Mouse (Mus musculus): ENCODE measurements at regions not wholly inside any gene's neighbourhood (a gene's known extent, or its start where the extent isn't known, plus 50 kb on each side); places are given as distances from the start of the nearest gene placed in this dataset.
"Not testable (repeated sequence)": the region's sequence is repeated elsewhere in the genome, so short reads cannot be mapped to it uniquely, and the experiment has no call there.

DNA sequence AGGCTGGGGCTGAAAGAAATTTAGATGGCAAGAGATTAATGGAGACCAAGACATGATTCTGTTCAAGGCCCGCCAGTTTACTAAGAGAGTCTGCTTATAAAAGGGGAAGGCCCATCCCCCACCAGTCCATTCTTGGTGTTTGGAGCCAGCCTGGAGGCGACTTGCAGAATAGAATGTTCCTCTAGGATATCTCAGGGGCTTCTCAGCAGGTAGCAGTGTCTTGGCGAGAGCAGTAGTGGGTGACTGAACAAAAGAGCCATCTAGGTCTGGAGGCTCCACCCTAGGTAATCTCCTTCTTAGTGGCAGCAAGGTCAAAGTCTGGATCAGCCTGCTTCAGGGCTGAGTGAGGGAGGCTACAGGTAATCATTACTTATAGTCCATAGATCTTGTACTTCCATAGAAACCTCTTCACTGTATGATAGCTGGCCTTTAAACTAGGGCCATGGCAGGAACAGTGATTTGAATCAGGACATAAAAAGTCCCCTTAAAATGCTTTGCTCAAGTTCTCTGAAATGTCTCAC, 166.0 kb upstream of the Gm5538 start:
- H3K36me3 ChIP-seq; H3K4me3 ChIP-seq; H3K4me1 ChIP-seq (replicated peaks); H3K9me3 ChIP-seq; H3K9ac ChIP-seq; H3K27me3 ChIP-seq; H3K4me2 ChIP-seq; H3K27ac ChIP-seq (replicated peaks); ATAC-seq (ENCODE audit: low read depth): not testable (repeated sequence)
- WGBS = 31% methylated on average over 3 of the region's 3 CpGs

DNA sequence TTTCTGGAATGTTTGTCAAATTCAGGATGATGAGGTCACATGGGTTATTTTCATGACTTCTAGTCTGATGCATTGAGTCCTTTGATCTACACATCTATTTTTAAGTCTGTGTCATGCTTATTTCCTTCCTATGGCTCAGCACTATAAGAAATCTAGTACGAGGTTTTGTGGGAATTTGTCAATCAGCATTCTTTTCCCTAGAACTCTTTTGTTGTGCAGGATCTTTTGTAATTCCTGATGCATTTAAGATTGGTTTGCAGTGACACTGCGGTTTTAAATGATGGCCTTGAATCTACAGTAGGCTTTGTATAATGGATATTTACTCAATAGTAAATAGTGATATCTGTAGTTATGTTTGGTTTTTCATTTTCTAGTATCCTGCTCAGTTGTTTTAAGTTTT, 187.0 kb upstream of the Gm5538 start:
- no peaks in the 10 kb centered on the region for H3K4me1 ChIP-seq (replicated peaks)
- no peak for ATAC-seq (ENCODE audit: low read depth)
- 67% methylated on average over 2 of the region's 2 CpGs for WGBS
- no peak overlapping the region for H3K27ac ChIP-seq (replicated peaks)
- H3K4me2 ChIP-seq = no peak overlapping the region
- H3K27me3 ChIP-seq = no peaks in the 10 kb centered on the region
- no peak overlapping the region for H3K9ac ChIP-seq
- H3K36me3 ChIP-seq = no peaks in the 10 kb centered on the region
- no peaks in the 10 kb centered on the region for H3K9me3 ChIP-seq
- no peak overlapping the region for H3K4me3 ChIP-seq

DNA sequence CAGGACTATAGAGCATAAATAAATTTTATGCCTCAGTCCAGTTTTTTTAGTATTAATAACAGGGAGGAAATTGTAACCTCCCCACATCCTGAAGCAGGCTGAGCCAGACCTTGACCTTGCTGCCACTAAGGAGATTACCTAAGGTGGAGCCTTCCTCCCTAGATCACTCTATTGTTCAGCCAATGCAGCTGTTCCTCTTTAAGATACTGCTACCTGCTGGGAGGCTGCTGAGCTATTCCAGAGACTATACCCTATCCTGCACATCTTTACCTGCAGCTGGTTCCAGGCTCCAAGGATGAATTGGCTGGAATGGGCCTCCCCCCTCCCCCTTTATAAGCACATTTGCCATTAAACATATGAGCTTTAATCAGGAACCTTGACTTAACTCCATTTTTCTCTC, 189.0 kb upstream of the Gm5538 start:
- not testable (repeated sequence) for H3K9me3 ChIP-seq; H3K27ac ChIP-seq (replicated peaks); H3K4me2 ChIP-seq; H3K27me3 ChIP-seq; H3K4me1 ChIP-seq (replicated peaks); H3K4me3 ChIP-seq; H3K36me3 ChIP-seq; ATAC-seq (ENCODE audit: low read depth); H3K9ac ChIP-seq

DNA sequence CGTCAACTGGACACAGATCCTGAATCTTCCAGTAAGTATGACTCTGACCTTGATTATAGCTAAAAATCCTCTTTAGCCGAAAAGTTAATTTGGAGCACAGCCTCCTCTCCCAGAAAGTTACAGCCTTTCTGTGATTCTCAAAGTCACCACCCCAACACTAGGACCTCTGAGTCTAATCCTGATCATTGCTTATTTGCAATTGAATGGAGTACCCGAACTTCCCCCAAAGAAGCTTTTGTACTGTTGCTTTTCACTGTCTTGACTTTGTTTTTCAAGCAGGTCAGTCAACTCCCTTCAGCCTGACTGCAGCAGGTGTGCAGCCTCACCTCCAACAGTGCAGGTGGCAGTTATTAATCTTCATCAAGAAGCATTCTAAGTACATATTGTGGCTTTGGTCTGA, 189.7 kb upstream of the Gm5538 start:
- WGBS = 75% methylated on average over 3 of the region's 3 CpGs
- H3K4me2 ChIP-seq; H3K4me1 ChIP-seq (replicated peaks); H3K27ac ChIP-seq (replicated peaks); H3K9me3 ChIP-seq; H3K27me3 ChIP-seq; H3K9ac ChIP-seq; H3K36me3 ChIP-seq; H3K4me3 ChIP-seq; ATAC-seq (ENCODE audit: low read depth): not testable (repeated sequence)

DNA sequence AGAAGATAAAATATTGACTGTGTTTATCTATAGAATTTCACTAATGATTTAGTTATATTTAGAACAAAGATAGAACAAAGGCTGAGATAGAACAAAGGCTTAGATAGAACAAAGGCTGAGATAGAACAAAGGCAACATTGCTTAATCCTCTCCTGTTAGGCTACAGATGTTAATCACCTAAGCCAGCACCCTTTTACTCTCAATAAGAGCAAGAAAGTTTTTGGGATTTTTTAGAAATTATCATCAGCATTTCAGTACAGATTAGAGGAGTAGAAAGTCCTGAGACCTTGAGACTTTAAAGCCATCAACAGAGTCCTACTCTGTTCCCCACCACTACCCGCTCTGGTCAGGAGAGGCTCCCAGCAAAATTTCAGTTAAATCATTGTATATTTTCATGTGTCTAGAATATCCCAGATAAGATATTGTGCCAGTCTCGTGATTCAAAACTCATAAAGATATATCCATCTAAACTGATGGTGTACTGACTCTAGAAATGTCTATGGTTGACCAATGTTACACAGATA, 187.2 kb upstream of the Igsf10 start:
- no peak overlapping the region for H3K9ac ChIP-seq
- H3K4me3 ChIP-seq = no peak overlapping the region
- no peaks in the 10 kb centered on the region for H3K27me3 ChIP-seq
- no peak overlapping the region for H3K27ac ChIP-seq (replicated peaks)
- no peaks in the 10 kb centered on the region for H3K36me3 ChIP-seq
- no peak overlapping the region for H3K4me2 ChIP-seq
- no peaks in the 10 kb centered on the region for H3K4me1 ChIP-seq (replicated peaks)
- no peaks in the 10 kb centered on the region for H3K9me3 ChIP-seq
- 77% methylated on average over 2 of the region's 2 CpGs for WGBS
- no peak for ATAC-seq (ENCODE audit: low read depth)

DNA sequence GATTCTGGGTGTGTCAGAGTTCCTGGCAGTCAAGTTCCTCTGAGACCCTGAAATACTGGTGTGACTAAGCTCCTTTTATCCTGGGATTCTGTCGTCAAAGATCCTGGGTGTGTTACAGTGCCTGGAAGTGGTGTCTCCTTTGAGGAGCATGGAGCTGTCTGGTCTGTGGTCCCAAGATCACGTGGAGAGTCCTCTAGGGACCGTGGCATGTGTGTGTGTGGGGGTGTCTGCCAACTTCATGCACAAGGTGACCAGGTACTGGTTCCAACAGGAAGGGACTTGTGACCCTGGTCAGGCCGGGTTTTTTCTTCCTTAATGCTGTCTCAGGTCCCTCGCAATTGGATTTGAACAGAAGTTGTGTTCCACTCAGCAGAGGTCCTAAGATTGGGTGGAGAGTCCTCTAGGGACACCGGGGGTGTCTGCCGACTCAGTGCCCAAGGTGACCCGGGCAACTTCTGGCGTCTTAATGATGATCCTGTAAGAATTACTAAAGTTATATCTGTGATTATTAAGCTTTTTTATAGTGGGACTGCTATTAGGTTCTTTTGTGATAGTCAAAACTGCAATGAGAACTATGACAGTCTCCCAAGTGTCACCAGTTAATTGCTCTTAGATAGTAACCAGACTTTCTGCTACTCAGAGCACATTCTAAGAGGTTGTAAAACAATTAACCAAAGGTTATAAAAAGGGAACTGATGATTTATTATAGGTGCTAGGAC, 186.6 kb upstream of the Igsf10 start:
- no peak for ATAC-seq (ENCODE audit: low read depth)
- no peak overlapping the region for H3K27ac ChIP-seq (replicated peaks)
- H3K4me1 ChIP-seq (replicated peaks) = no peaks in the 10 kb centered on the region
- no peaks in the 10 kb centered on the region for H3K9me3 ChIP-seq
- 60% methylated on average over 9 of the region's 9 CpGs for WGBS
- H3K4me3 ChIP-seq = no peak overlapping the region
- no peak overlapping the region for H3K9ac ChIP-seq
- no peaks in the 10 kb centered on the region for H3K27me3 ChIP-seq
- no peak overlapping the region for H3K4me2 ChIP-seq
- H3K36me3 ChIP-seq = no peaks in the 10 kb centered on the region

DNA sequence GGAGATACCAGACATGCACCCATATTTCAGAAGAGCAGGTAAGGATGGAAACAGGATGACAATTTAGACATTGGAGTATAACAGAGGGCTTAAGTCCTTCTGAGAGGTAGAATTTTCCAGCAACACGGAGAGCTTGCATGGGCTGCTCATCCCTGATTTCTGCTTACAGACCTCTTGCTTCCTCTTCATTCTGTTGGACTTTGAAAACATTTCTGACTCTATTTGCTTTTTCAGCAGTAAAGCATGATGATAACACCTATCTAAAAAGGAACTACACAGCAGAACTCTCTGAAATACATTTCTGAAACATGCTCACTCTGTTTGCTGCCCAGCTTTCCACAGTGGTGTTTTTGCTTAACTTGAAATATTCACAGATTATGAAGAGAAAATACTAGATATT, 176.6 kb upstream of the Igsf10 start:
- Histone ChIP-seq H3K4me3 (no peak overlapping the region), H3K4me2 (no peak overlapping the region), H3K9me3 (no peaks in the 10 kb centered on the region), H3K9ac (no peak overlapping the region), H3K27ac (replicated peaks) (no peak overlapping the region), H3K27me3 (no peaks in the 10 kb centered on the region), H3K36me3 (no peaks in the 10 kb centered on the region), H3K4me1 (replicated peaks) (no peaks in the 10 kb centered on the region)
- WGBS = 94% methylated on average over 1 of the region's 1 CpGs
- ATAC-seq (ENCODE audit: low read depth) = no peak

DNA sequence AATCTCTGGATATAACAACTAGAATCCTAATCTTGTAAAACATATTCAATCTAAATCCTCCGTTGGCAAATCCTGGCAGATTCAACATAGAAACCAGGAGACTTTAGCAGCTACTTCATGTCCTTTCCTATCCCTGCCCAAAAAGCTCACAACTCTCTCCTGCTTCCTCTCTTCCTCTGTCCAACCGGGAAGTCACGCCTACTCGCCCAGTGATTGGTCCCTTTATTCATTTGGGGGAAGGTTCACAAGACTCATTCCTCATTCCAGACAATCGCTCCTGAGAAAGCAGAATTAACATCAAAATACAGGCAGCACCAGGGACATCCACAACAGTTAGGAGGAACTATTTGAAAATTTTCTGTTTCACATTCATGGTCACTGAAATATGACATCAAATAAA, 133.9 kb upstream of the Igsf10 start:
- Histone ChIP-seq H3K9me3 (no peaks in the 10 kb centered on the region), H3K36me3 (no peaks in the 10 kb centered on the region), H3K4me1 (replicated peaks) (no peaks in the 10 kb centered on the region), H3K4me3 (no peak overlapping the region), H3K9ac (no peak overlapping the region), H3K27me3 (no peaks in the 10 kb centered on the region), H3K27ac (replicated peaks) (no peak overlapping the region), H3K4me2 (peak overlapping the region; percentile 13; the same call in 1 of the 2 replicates)
- 13% methylated on average over 5 of the region's 5 CpGs for WGBS
- no peak for ATAC-seq (ENCODE audit: low read depth)

DNA sequence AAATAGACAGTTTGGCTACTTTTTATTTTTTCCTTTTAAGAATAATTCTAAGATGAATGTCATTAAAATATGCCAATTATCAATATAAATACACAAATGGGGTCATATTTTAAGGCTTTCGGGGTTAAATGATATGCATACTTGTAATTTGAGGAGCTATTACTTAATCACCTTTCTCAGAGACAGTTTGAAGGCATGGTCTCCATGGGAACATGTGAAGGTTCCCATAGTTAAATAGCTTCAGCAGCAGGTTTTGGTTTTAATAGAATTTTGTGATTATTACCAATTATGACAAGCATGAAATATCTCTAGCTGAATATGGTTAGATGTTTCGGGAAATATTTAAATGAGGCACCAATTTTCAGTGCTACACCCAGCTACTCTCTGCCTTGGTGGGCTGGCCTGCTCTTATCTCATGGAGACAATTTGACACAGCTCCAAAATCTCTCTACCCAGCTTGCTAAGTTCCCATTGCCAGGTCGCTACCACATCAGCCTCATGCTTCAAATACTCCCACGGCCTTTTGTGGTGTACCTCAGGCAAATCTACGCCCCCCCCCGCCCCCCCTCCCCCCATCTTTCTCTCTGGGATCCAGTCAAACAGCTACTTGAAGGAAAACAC, 133.4 kb upstream of the Igsf10 start:
- no peaks in the 10 kb centered on the region for H3K9me3 ChIP-seq
- H3K4me3 ChIP-seq = no peak overlapping the region
- H3K9ac ChIP-seq = no peak overlapping the region
- H3K36me3 ChIP-seq = no peaks in the 10 kb centered on the region
- no peaks in the 10 kb centered on the region for H3K4me1 ChIP-seq (replicated peaks)
- H3K27me3 ChIP-seq = no peaks in the 10 kb centered on the region
- 52% methylated on average over 6 of the region's 6 CpGs for WGBS
- no peak overlapping the region for H3K27ac ChIP-seq (replicated peaks)
- H3K4me2 ChIP-seq = peak overlapping the region; percentile 13; the same call in 1 of the 2 replicates
- no peak for ATAC-seq (ENCODE audit: low read depth)

DNA sequence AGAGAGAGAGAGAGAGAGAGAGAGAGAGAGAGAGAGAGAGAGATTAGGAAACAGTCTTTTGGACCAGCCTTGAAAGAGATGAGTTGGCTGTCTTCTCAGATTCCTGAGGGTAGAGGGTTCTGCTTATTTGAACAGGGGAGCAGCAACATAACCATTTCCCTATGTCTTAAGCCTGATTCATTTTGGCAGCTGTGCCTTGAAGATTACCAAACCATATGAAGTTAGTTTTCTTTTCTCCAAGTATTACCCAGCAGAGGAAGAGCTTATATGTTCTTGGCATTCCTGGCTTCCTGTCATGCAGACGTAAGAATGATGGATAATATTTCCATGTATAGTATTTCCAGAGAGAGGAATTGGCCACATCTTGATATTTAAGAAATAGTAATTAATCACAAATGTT, 124.8 kb upstream of the Igsf10 start:
- Histone ChIP-seq H3K4me3 (no peak overlapping the region), H3K27ac (replicated peaks) (no peak overlapping the region), H3K36me3 (no peaks in the 10 kb centered on the region), H3K4me2 (no peak overlapping the region), H3K9me3 (no peaks in the 10 kb centered on the region), H3K4me1 (replicated peaks) (no peaks in the 10 kb centered on the region), H3K27me3 (no peaks in the 10 kb centered on the region), H3K9ac (no peak overlapping the region)
- 78% methylated on average over 1 of the region's 1 CpGs for WGBS
- ATAC-seq (ENCODE audit: low read depth) = no peak

DNA sequence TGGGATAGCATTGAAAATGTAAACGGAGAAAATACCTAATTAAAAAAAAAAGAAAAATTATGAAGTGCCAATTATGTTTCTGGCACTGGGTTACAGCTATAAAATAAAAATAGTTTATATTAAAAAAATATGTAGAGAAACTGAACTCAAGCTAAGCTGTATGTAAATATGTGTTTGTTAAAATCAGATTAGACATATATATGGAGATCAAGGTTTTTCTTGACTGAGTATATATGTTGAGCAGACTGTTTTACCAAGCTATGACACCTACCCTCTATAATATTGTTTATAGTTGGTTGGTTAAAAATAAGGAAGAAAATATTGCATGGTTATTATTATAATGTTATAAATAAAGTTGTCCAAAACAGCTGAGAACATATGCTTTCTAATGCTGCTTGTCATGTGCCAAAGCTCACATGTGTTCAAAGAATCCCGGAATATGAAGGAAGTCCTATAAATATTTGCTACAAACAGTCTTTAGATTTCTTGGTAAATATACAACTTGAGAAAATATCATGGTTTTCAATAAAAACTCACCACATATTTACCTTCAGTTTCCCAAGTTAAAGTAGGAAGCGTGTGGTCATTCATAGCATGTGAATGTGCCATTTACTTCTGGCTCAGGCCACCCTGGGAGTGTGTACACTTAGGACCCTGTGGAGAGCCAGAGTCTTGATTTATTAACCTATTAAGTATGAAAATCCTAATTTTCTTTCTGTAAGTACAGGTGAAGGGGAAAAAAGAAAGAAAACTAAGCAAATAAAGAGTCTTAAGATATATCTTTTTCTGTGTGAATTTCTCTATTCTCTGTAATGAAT, 118.4 kb upstream of the Igsf10 start:
- Histone ChIP-seq H3K9ac (no peak overlapping the region), H3K27me3 (no peaks in the 10 kb centered on the region), H3K9me3 (no peaks in the 10 kb centered on the region), H3K4me2 (no peak overlapping the region), H3K27ac (replicated peaks) (no peak overlapping the region), H3K36me3 (no peaks in the 10 kb centered on the region), H3K4me3 (no peak overlapping the region), H3K4me1 (replicated peaks) (no peaks in the 10 kb centered on the region)
- WGBS = 86% methylated on average over 3 of the region's 3 CpGs
- ATAC-seq (ENCODE audit: low read depth) = no peak

DNA sequence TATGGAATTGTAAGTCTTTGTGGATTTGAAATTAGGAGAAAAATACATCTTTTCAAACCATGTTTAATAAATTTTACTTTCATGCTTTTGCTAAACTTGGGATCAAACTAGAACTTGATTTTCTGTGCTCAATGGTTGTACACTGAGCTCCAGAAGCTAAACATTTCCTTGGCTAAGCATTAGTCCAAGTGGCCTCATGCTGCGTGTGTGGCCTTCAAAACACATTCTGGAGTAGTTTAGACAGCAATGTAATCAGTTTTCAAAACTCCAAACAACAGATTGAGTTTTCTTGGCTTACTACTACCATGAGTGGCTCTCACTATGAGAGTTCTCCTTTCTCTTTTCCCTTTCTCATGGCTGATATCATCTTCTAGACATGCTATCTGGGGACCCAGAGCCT, 112.7 kb upstream of the Igsf10 start:
- no peak overlapping the region for H3K9ac ChIP-seq
- no peaks in the 10 kb centered on the region for H3K27me3 ChIP-seq
- no peak overlapping the region for H3K27ac ChIP-seq (replicated peaks)
- no peaks in the 10 kb centered on the region for H3K4me1 ChIP-seq (replicated peaks)
- no peak for ATAC-seq (ENCODE audit: low read depth)
- H3K9me3 ChIP-seq = no peaks in the 10 kb centered on the region
- H3K4me3 ChIP-seq = no peak overlapping the region
- no peaks in the 10 kb centered on the region for H3K36me3 ChIP-seq
- 82% methylated on average over 1 of the region's 1 CpGs for WGBS
- no peak overlapping the region for H3K4me2 ChIP-seq
